Mouse (Mus musculus) left cerebral cortex, adult 2 months (tissue): ENCODE results near the gene Surf6. TPM values are rescaled to one million over a fixed set of nuclear protein-coding genes. Genes with fewer than 3 reads are reported as not detected.

Source experiments
- DNase-seq, 2 experiments: peaks; one replicate each; pipeline ENCODE4 v3.0.0; 2021 to 2022; ENCODE audit warnings: low spot score in 2 of 2, mixed read lengths in 1 of 2; ENCODE audit errors: extremely low spot score in 1 of 2
- H3K27ac ChIP-seq: fragments of 200-600 bp; 2 replicates; pipeline ENCODE4 v1.8.1; 2022
- H3K4me3 ChIP-seq: fragments of 200-600 bp; 2 replicates; pipeline ENCODE4 v1.8.1; 2022
- CTCF ChIP-seq: fragments of 200-600 bp; IDR thresholded peaks from 2 replicates; pipeline ENCODE4 v1.8.1; 2022; ENCODE audit warnings: antibody characterized with exemption, mild to moderate bottlenecking, moderate library complexity
- intact Hi-C: fragments of 180-260 bp; cut with DNase I; formaldehyde crosslinking; loops from one replicate; pipeline ENCODE4 v1.15.1; 2025
- total RNA-seq, 2 experiments: library from RNA; stranded (reverse); gene quantifications; 2 replicates each; pipeline ENCODE4 v1.2.3; 2021

Gene Surf6
- total RNA-seq, 2 experiments from 2014 or later = 25.4 to 27.3 TPM

DNA sequence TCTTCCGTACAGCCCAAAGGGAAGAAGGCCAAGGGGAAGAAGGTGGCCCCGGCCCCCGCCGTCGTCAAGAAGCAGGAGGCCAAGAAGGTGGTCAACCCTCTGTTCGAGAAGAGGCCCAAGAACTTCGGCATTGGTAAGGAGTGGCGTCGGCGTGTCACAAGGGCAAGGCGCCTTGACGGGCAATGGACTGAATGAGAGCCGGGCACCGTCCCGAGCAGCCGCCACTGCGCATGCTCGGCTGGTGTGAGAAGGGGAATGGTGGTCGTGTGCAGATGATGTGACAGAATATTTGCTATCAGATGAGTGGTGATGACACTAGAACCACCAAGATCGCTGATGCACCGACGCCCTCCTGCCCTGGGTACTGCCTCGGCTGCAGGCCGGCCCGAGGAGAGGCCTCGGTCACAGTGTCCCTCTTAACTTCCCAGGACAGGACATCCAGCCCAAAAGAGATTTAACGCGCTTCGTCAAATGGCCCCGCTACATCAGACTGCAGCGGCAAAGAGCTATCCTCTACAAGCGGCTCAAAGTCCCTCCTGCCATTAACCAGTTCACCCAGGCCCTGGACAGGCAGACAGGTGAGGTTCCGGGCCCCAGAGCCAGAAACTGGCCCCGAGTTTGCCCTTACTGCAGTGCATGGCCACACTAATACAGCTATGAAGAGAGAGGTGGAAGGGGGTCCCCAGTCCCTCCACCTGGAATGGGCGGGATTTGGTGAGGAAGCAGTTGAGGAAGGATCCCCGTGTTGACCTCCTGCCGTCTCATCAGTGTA lies 8.5 kb upstream of the Surf6 start:
- peak overlapping the region; percentile 93 for H3K4me3 ChIP-seq
- intact Hi-C loops = loop anchor here (1.0 to 10.0 kb wide), 2 partner anchors 22 to 114 kb away; partner anchors contain the start of genes Slc2a6 and Surf4
- no peak for TF ChIP-seq CTCF
- H3K27ac ChIP-seq = peak overlapping the region; percentile 89
- DNase-seq = peak; percentile 58 to 59

DNA sequence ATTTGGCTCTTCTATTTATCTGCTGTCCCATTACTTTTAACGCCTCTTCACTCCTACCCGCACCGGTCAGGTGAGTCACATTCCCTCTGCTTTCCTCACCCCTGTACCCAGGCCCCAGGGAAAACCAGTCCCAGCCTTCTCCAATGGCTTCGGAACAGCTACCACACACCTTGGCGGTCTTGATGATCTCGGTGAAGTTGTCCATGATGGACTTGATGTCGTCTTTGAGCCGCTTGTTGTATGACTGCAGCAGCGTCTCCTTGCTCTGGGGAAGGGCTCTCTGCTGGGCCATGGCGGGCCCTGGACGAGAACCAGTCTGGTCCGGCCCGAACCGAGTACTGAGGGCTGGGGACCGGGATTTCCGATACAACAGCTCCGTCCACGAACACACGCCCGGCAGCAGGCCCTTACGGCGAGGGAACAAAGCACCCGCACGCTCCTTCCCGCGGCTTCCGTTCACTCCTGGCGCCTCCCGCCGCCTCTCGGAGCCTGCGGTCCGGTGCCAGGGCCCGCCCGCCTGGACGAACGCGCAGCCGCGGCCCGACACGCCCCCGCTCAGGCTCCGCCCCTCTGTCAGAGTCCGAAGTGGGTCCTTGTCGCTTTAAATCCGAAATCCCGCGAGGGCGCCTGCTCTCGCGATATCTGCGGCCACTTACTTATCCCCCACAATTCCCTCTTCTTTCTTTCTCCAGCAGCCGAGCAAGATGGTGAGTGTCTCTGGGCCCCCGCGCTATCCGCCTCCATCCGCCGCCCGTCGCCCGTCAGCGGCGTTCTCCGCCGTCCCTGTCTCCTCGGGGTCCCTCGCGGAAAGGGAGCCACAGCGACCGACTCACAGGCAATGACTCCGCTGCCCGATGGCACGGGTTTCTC lies 7.7 kb upstream of the Surf6 start, which contains the start of the genes Med22 and Rpl7a:
TSS of gene Med22 (minus strand) at position 554 of the 870 bp plus-strand sequence.
TSS of gene Rpl7a (plus strand) at position 641 of the 870 bp plus-strand sequence.
- DNase-seq = peak; percentile 100
- Histone ChIP-seq H3K27ac (peak within 1 kb of the TSS; percentile 89), H3K4me3 (peak within 1 kb of the TSS; percentile 93)
- no peak for TF ChIP-seq CTCF
- intact Hi-C loops = loop anchor here (1.0 to 10.0 kb wide), 2 partner anchors 23 to 114 kb away; partner anchors contain the start of genes Slc2a6 and Surf4

DNA sequence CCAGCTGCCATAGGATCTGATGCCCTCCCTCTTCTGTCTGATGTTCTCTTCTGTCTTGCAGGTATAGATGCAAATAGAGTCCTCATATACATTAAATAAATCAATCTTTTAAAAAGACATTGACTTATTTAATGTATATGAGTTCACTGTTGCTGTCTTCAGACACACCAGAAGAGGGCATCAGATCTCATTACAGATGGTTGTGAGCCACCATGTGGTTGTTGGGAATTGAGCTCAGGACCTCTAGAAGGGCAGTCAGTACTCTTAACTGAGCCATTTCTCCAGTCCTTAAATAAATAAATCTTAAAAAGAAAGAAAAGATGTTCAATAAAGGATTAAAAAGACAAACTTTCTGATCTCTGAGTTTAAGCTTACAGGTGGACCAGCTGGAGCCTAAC lies 6.7 kb upstream of the Surf6 start:
- 0 out of 2 replicates have a peak overlapping the region, but pooled peaks have one; percentile 80 for H3K27ac ChIP-seq
- peak overlapping the region; percentile 93 for H3K4me3 ChIP-seq
- no peak for DNase-seq
- TF ChIP-seq CTCF = peak; percentile 38
- intact Hi-C loops = loop anchor here (10.0 kb wide), 1 partner anchor 535 kb away; the partner anchor contains the start of gene Brd3os

DNA sequence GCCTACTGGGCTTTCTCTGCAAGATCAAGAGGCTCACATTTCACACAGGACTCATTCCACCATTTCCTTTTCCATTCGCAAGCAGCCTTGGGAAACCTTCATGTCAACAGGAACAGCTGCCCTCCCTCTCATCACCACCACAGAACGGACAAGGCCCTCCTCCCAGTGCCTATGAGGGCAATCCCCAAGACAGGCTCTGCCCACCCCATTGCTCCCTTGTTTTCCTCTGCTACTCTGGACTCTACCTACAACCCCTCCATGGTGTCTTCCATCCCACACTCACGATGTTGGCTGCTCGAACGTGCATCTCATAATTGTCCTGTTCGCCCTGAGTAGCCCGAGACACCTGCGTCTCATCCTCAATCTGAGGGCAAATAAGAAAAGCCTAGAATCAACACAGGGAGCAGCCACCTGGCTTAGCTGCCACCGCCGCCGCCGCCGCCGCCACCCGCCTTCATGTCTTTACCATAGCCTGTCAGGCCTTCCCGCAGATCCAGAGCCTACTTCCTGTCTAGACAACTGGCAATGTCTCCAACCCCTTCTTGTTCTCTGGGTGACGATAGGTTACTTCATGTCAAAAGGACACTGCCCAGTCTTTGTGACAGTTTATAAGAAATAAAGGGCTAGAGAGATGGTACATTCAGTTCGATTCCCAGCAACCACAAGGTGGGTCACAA lies 6.2 kb upstream of the Surf6 start:
- Histone ChIP-seq H3K27ac (no peak overlapping the region), H3K4me3 (no peak overlapping the region)
- no peak for TF ChIP-seq CTCF
- DNase-seq = peak in 1 of 2 experiments; percentile 10
- intact Hi-C loops = loop anchor here (10.0 kb wide), 1 partner anchor 536 kb away; the partner anchor contains the start of gene Brd3os

DNA sequence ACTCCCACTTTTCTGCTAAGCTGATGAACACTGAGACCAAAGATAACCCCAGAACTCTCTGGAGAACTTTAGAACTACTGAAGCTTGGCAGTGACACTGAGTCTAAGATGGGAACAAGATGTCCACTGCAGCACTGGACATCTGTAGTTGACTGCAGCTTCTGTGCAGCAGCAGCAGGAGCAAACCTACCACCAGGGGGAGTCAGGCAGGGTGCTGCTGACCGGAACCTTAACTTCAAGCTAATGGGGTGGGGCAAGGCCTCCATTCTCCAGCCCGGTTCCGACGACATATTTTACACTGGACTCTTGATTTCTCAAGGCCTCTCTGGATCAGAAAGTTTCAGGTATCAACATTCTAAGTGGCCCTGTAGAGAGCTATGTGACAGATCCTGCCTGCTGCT lies 4.4 kb upstream of the Surf6 start:
- Histone ChIP-seq H3K27ac (no peak overlapping the region), H3K4me3 (no peak overlapping the region)
- DNase-seq = peak in 1 of 2 experiments; percentile 11
- TF ChIP-seq CTCF = peak; percentile 63
- intact Hi-C loops = loop anchor here (10.0 kb wide), 1 partner anchor 538 kb away; the partner anchor contains the start of gene Brd3os

DNA sequence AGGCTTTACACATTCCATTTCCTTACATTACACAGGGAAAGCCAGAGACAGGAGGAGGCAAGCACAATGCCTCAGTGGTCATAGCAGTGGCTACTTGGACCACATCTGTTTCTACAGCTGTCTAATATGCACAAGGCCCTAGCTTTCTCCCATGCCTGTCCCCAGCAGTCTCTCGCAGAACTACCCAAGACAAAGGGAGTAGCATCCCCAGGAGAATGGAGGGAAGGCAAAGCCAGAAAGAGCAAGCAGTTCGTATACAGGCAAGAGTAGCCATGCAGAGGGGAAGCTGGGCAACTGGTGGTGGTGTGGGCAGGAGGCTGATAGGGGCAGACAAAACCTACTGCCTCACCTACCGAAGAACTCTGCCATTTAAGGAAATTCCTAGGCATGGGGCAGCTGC lies 3.8 kb upstream of the Surf6 start:
- intact Hi-C loops = loop anchor here (10.0 kb wide), 1 partner anchor 538 kb away; the partner anchor contains the start of gene Brd3os
- no peak overlapping the region for H3K4me3 ChIP-seq
- no peak for TF ChIP-seq CTCF
- H3K27ac ChIP-seq = no peak overlapping the region
- DNase-seq = peak in 1 of 2 experiments; percentile 5

DNA sequence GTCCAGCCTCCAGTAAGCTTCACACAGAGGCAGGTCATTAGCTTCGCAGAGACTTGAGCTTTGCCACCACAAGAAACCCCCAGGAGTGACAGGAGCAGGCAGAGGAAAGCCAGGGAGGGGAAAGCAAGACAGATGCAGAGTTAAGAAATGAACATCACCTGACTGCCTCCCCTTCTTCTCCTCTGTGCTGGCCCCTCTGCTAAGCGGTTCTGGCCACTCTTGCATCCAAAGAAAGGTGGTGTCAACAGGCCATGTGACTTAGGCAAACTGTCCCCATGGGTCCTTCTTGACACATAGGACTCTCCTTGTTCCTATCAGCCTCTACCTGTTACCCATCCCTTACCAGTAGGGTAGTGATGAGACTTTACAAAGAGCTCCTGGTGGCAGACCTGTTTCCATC lies 3.3 kb upstream of the Surf6 start:
- Histone ChIP-seq H3K27ac (no peak overlapping the region), H3K4me3 (no peak overlapping the region)
- DNase-seq = no peak
- intact Hi-C loops = loop anchor here (10.0 kb wide), 1 partner anchor 539 kb away; the partner anchor contains the start of gene Brd3os
- TF ChIP-seq CTCF = no peak

DNA sequence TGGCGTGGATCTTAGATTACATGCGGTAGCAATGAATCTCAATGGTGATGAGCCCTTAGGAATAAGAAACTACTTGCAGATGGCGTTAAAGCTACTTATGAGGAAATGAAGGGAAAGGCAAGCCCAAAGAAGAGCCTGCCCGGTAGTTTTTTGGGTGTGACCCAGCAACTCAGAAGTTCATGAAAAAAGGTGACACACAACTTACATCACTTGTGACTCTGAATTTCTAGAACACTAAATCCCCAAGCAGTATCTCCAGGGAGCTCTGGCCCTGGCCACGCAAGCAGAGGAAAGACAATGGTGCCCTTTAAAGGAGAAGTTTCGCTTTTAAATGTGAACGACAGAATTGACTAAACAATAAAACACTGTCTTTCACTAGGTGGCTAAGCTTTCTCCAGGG lies 632 bp upstream of the Surf6 start:
- peak overlapping the region; percentile 71 for H3K4me3 ChIP-seq
- no peak for DNase-seq
- intact Hi-C loops = loop anchor here (5.0 to 10.0 kb wide), 2 partner anchors 456 to 541 kb away; partner anchors contain the start of genes Brd3os and Sec16a
- peak overlapping the region; percentile 93 for H3K27ac ChIP-seq
- TF ChIP-seq CTCF = no peak

DNA sequence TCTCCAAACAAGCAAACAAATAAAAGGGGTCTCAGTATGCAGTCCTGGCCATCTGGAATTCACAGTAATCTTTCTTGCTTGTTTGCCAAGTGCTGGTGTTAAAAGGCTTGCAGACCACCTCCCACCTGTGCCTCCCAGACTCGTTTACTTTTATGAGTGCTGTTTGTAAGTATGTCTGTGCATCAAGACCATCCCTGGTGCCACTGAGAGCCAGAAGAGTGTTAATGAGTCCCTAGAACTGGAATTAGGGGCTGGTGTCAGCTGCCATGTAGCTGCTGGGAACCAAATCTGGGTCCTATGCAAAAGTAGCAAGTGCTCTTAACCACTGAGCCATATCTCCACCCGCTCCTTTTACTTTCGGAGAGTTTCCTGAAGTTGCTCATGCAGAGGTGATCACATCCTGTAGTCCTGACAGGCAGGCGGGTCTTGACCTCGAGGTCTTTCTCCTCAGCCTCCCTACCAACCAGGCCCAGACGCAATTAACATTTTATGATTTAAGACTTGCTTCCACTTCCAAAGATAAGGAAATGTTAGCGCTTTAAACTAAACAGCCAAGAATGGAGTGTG lies 762 bp downstream of the Surf6 start:
- peak overlapping the region; percentile 71 for H3K4me3 ChIP-seq
- peak overlapping the region; percentile 93; the same call in 1 of the 2 replicates for H3K27ac ChIP-seq
- DNase-seq = no peak
- intact Hi-C loops = loop anchor here (1.0 to 10.0 kb wide), 3 partner anchors 62 to 543 kb away; partner anchors contain the start of genes Brd3os, Rexo4 and Sec16a
- no peak for TF ChIP-seq CTCF

DNA sequence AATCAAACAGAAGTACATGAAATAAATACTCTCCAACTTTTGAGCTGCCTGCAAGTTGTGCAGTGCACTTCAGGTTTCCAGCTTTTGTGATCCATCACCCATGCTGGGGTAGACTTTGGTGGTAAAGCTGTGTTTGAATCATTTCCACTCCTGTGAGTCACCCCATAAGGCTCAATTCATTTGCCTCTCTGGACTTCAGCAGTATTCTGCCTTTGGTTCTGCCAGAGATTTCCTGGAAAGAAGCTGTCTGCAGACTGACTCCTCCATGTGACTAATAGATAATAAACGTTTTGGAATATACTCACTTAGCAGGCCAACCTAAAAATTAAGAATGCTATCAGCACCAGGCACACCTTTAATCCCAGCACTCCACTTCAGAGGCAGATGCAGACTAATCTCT lies 1.9 kb downstream of the Surf6 start:
- intact Hi-C loops = loop anchor here (5.0 to 10.0 kb wide), 2 partner anchors 453 to 544 kb away; partner anchors contain the start of genes Brd3os and Sec16a
- no peak for DNase-seq
- Histone ChIP-seq H3K27ac (no peak overlapping the region), H3K4me3 (no peak overlapping the region)
- no peak for TF ChIP-seq CTCF
